Mouse (Mus musculus) left cerebral cortex, postnatal 4 days (tissue): ENCODE data around the gene BC048403. TPM values are rescaled to one million over a fixed set of nuclear protein-coding genes. Genes with fewer than 3 reads are reported as not detected.

Experiments
- DNase-seq: peaks from one replicate; pipeline ENCODE4 v3.0.0-alpha.2; 2022
- intact Hi-C: fragments of 180-260 bp; cut with DNase I; formaldehyde crosslinking; loops from one replicate; pipeline ENCODE4 v1.15.1; 2025
- total RNA-seq, 2 experiments: library from RNA; stranded (reverse); gene quantifications; 2 replicates each; pipeline ENCODE4 v1.2.3; 2021

The BC048403 gene
- total RNA-seq, result 1 to 10 TPM; 6.3 to 6.5 TPM

DNA sequence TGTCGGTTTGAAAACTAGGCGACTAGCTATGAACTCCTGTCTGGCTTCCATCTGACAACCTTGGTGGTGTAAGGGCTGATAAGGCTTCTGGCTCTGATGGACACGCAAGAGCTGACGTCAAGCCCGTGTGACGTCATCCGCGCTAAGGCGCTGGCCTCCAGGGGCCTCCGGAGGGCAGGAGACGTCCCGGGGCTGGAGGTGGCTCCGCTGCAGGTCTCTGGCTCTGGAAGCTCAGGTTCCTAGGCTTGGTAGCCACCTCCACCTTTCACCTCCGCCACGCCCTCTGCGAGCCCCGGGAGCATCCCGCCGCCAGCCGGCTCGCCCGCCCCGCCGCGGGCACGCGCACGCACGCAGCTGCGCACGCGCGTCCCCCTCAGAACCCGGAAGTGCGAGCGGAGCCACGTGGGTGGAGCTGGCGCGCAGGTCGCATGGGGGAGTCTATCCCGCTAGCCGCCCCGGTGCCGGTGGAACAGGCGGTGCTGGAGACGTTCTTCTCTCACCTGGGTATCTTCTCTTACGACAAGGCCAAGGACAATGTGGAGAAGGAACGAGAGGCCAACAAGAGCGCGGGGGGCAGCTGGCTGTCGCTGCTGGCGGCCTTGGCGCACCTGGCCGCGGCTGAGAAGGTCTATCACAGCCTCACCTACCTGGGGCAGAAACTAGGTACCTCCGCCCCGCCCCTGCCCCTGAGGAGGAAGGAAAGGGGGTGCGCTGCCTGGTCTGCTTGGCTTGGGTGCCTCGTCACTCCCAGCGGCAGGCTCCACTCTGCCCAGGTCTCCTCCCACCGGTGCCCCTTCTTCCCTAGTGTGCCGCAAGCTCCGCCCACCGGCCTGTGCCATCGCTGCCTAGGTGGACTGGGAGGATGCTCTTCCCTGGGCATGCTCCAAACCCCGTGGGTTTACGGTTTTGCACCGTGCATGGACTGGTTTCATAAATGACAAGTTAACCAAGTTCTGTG lies at the start of gene BC048403:
Gene BC048403 (plus strand): TSS at position 390 of the 958 bp plus-strand sequence.
- peak; percentile 87 for DNase-seq
- intact Hi-C loops, result no loop called here

DNA sequence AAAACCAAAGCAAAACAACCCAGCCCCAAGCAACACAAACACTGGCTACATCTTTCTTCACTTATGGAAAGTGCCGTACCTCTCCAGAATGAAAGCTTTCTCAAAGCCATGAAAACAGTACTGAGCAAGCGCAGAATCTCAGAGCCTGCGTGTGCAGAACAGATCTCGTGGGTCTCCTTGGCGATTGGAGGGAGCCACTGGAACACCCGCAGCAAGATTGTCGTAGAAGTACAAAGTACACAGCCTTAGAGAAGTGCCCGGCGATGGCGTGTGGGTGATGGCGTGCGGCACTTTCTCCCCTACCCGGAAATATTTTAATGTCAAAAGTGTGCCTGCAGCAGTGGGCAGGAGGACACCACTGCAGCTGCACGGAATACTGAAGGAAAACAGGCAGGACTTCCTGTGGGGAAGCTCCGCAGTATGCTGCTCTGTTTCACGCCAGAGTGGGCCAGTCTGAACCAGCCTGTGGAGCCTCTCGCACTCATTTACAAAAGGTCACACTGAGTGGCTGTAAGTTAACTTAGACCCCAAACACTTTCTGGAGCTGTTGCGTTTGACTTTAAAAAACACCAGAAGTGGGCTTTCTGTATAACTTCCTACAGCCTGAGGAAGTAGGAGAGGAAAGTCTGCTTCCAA lies 46.7 kb upstream of the BC048403 start:
- no peak for DNase-seq
- intact Hi-C loops, result no loop called here

DNA sequence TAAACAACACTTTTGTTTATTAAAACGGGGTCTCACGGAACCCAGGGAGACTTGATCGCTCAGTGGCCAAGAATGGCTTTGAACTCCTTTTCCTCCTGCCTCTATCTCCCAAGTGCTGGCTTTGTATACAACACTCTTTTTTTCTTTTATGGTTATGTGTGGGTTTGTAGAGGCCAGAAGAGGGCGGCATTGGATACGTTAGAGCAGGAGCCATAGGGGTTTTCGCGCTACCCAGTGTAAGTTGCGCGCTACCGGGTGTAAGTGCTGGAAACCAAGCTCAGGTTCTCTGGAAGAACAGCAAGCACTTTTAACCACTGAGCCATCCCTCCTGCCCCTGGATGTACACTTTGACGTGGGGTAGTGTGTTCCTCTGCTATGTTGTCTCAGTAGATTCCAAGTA lies 45.2 kb upstream of the BC048403 start:
- no peak for DNase-seq
- intact Hi-C loops, result no loop called here

DNA sequence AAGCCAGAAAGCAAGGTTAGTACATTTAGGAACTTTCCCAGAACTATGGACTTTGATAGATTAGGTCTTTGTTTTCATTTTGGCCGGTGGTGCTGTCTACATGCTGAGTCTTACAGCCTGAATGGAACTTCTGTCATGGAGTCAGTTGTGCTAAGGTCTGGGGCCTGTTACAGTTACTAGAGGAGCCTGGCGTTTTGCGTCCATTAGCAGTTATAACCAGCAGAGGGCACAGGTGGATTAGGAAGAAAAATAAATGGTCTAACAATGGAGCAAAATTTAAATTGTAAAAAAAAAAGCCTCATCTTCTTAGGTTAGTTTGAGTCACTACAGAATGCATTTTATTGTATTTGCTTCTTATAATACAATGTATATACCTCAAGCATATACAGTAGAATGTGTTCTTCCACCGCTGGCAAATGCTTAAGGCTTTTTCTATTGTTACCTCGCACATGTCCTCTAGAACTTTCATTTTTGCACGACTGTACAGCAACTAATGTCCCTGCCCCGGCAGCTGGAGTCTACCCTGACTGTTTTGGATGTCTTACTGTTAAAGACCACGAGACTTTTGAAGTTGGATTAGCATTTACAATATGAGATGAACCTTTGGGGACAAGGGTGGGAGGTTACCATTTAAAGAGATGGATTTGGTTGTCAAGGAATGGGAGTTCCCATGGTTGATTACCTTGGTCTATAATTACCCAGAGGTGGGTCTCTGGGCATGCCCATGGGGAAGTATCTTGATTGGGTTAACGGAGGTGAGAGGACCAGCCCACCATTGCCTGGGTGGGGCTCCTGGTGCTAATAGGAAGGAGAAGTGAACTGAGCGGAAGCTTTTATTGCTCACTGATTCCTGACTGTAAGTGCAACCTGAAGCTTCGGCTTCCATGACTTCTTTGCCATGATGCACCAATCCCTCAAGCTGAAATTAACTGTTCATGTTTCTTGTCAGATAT lies 38.2 kb upstream of the BC048403 start:
- peak; percentile 36 for DNase-seq
- intact Hi-C loops, result loop anchor here (5.0 kb wide), 1 partner anchor 351 kb away; no protein-coding TSS in a partner anchor

DNA sequence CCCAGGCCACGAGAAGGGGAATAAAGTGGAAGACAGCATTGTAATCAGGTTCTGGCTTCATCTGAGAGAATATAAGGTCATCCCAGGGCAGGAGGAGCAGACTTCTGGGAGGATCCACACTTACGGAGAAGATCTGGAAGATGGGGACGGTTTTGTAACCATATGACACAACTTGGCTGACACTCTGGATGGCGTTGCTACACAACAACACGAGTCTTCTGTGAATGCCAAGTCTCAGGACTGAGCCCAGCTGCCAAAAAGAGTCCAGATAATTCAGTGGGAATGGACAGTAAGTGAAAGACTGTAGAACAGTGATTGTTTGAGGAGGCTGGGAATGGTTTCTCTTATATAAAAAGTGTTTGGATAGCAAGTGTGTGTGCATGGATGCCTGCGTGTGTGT lies 36.1 kb upstream of the BC048403 start:
- intact Hi-C loops, result loop anchor here (5.0 kb wide), 1 partner anchor 349 kb away; no protein-coding TSS in a partner anchor
- peak; percentile 17 for DNase-seq

DNA sequence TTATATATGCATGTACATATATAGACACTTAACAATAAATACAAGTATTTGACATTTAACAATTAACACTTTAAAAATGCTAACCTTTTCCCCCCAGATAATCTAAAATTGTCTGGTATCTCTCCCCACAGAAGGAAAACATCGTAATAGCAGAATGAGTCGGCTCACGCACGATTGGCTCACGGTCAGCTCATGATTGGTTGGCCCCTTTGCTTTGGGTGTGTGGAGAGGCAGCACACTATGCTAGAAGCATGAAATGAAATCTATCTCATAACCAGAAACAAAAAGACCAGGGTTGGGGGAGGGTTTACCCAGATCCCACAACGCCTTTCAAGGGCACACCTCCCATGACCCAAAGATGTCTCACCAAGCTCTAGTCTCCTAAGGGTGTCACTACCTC lies 34.9 kb upstream of the BC048403 start:
- intact Hi-C loops, result loop anchor here (5.0 kb wide), 1 partner anchor 347 kb away; no protein-coding TSS in a partner anchor
- no peak for DNase-seq

DNA sequence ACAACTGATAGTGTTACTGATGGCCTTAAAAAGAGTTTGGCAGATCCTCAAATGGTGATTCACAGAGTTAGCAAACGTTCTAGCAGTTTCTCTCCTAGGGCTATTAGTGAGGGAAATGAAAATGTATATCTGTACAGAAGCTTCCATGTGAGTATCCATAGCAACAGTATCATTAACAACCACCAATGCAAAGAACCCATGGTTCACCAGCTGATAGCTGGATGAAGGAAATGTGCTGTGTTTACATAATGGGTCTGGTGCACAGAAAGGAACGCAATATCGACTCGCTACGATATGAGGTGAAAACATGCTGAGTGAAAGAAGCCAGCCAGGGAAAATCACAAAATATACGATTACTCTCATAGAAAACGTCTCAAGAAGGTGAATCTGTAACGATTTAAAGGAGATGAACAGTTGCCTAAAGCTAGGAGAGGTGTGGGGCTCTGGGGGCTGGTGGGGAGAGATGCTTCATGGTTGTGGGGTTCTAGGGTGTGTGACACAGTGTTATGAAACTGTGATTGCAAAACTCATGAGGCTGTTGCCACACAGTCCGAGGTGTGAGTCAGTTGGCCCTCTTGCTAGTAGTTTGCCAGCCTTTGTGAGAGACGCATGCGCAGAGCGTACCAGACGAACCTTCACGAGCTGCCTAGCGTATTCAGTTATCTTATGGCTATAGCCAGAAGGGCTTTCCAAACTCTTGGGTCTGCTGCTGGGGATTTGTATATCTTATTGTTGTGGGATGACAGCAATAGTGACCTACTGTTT lies 34.2 kb upstream of the BC048403 start:
- DNase-seq, result no peak
- intact Hi-C loops, result no loop called here

DNA sequence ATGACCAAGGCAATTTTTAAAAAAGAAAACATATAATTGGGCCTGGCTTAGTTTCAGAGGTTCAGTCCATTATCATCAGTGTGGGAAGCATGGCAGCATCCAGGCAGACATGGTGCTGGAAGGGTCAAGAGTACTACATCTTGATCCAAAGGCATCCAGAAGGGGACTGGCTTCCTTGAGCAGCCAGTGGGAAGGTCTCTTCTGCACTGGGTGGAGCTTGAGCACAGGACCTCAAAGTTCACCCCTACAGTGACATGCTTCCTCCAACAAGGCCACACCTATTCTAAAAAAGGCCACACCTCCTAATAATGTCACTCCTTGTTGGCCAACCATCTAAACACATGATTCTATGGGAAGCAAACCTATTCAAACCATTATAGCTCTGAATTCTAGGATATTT lies 22.9 kb upstream of the BC048403 start:
- intact Hi-C loops, result no loop called here
- DNase-seq, result no peak

DNA sequence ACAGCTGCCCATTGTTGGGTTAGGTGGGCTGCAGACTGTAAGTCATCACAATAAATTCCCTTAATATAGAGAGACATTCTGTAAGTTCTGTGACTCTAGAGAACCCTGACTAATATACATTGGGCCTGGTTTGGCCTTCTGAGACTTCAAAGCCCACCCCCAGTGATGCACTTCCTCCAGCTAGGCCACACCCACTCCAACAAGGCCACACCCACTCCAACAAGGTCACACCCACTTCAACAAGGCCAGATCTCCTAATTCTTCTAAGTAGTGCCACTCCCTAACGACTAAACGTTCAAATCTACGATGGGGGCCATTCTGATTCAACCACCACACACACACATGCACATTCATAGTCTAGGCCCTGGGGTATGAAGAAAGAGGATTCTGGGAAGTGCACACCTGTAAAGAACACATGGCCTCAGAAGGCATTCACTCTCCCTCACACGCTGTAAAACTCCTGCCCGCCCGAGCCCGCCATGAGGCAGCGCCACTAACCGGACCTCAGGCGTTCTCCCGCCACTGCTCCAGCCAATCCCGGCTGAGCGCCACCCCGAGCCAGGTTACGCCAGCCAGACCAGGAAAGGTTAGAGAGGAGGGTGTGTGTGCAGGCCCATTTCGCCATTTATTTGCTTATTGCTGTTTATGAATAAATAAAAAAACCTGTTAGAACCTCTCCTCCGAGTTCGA lies 20.7 kb upstream of the BC048403 start:
- intact Hi-C loops, result no loop called here
- no peak for DNase-seq

DNA sequence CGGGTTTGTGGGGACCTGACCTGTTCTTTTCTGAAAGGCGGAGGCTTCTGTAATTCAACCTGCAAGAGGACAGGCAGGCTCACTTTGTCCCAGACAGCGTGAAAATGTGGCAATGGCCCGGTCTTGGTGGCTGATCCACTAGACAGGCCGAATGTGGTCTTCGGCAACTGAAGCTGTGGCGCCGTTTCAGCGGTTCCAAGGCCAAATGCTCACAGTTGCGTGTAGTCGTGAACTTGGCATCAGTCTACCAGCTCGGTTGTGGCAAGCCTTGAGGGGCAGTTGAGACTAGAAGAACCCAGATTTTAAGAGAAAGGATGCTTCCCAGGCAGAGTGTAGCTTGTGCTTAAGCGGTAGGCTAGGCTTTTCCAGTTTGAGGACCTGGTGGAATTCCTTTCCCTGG lies 19.0 kb upstream of the BC048403 start:
- intact Hi-C loops, result no loop called here
- no peak for DNase-seq

DNA sequence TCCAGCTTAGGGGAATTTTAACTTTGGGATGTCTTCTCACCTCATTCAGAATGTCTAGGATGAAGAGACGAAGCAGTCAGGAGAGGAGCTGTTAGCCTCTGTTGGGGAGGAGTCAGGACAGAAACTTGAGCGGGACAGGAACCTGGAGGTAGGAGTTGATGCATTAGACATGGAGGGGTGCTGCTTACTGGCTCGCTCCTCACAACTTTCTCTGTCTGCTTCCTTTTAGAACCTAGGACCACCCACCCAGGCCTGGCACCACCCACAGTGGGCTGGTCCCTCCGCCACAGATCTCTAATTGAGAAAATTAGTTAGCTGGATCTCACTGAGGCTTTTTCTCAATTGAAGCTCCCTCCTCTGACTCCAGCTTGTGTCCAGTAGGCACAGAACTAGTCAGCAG lies 13.2 kb upstream of the BC048403 start:
- intact Hi-C loops, result no loop called here
- DNase-seq, result no peak

DNA sequence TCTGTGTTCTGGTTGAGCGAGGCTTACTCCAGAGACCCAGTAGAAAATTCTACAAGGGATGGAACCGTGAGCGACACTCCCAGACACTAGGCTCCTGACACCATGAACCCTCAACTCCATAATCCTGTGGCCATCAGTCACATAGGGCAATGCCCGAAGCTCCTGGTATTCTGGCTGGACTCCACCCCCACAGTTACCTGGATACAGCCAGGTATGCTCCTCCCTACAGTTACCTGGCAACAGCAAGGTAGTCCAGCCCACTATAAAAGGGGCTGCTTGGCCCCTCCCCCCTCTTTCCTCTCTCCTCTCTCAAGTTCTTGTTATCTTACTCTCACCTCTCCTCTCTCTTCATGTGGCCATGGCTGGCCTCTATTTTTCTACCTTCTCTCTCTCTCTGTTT lies 12.6 kb upstream of the BC048403 start:
- intact Hi-C loops, result no loop called here
- no peak for DNase-seq

DNA sequence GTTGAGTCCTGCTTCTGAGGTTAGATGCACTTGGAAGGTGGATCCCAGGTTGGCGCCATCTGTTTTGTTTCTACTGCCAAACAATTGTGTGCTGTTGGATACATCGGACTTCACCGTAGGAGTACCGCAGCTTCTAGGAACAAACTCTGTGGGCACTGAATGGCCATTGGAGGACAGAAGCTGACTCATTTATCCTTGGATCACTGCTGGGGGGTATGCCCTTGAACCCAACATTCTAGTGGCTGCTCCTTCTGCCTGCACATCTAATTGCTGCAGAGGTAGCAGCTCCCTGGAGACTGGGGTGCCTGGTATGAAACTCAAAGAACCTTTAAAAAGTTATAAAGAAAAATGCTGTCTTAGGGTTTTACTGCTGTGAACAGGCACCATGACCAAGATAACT lies 11.5 kb upstream of the BC048403 start:
- intact Hi-C loops, result no loop called here
- no peak for DNase-seq

DNA sequence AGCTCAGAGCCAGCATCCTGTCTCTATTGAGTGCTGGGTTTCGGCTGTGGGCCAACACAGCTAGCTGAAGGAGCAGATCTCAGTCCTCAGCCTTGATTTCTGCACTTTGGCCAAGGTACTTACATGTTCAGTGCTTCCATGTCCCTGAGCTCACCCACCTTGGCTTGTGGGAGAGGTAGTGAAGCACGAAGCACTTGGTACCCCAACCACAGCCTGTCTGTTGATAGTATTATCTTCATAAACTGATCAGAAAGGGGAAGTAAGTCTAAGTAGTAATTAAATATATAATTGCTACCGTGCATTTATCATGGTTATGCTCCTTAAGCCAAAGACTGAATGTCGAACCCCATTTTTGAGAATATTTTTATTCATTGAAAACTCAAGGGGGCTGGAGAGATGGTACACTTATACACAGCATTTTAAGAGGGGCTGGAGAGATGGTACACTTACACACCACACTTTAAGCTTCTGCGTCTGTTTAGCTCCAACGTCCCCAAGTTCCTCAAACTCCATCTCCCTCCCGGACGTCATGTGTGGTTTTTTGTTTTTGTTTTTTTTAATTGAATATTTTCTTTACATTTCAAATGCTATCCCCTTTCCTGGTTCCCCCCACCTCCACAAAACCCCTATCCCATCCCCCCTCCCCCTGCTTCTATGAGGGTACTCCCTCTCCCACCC lies 8.6 kb upstream of the BC048403 start:
- intact Hi-C loops, result no loop called here
- no peak for DNase-seq

DNA sequence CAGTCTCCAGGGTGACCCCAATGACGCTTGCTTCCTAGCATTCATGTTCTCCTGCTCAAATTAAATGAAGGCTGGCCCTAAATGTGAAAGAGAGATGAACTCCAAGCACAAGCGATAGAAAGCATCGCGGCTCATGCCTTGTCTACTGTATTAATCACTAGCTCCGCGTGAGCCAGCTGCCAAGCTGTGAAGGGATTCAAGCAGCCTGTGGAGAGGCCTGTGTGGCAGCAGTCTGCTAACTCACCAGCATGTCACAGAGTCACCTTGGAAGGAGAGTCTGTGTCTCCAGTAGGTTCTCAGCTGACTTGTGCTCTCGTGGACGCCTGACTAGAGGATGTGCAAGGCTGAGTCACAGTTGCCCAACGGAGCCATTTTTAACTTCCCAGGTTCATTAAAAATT lies 7.2 kb upstream of the BC048403 start:
- DNase-seq, result no peak
- intact Hi-C loops, result no loop called here

DNA sequence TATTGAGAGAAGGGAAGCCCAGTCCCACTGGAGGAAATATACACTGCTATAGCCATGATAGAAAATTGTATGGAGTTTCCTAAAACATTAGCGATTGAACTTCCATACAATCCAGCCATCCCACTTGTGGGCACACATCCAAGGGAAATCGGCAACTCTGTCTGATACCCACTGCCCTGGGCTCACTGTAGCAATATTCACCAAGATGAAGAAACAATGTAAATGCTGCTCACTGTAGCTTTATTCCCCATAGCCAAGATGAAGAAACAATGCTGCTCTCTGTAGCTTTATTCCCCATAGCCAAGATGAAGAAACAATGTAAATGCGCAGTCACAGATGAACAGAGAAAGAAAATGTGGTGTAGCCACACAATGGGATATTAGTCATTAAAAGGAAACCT lies 2.5 kb upstream of the BC048403 start:
- intact Hi-C loops, result no loop called here
- DNase-seq, result no peak

DNA sequence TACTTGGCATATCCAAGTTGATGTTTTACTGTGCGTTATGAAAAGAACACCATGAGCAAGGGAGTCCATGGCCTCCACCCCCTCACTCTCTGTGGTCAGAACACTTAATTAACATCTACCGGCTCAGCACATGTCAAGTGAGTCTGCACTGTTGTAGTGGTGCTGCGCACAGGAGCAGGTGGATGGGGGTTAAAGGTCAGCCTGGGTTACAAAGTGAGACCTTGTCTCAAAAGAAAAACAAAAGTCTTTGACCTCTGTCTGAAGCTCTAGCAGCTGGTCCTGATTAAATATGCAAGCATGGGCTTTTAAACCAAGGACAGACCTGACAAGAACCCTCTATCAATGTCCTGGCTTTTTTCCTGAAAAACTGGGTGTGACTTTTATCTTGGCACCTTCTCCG lies 2.6 kb downstream of the BC048403 start:
- no peak for DNase-seq
- intact Hi-C loops, result no loop called here

DNA sequence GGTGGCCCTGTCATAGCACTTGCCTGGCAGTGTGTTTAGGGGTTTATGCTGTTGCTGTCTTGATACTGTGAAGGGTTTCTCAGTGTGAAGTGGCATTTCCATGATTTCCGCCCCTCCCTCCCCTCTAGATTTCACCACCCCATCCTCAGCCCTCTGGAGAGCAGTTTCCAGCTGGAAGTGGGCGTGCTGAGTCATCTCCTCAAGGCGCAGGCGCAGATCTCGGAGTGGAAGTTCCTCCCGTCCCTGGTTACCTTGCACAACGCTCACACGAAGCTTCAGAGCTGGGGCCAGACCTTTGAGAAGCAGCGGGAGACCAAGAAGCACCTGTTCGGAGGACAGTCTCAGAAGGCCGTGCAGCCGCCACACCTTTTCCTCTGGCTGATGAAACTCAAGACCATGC lies 10.4 kb downstream of the BC048403 start:
- intact Hi-C loops, result no loop called here
- DNase-seq, result no peak

DNA sequence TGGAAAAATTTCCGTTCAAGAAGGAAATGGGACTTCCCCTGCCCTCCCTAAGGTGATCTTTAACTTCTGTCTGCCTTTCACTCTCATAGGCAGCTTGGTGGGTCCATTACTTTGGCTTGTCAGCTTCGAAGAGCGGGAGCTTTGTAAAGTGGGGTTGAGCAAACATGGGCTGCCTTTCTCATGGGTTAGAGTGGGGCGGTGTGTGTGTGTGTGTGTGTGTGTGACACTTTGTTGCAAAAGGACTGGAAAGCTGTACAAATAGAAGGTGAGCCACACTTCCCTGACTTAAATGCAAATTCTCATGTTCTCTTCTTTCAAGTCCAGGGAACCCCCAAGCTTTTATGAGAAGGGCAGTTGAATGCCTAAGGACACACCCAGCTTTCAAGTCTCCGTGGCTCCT lies 14.5 kb downstream of the BC048403 start:
- intact Hi-C loops, result no loop called here
- DNase-seq, result no peak
